Mouse (Mus musculus) embryonic fibroblast, embryonic 13.5 days (primary cell): ENCODE data around the gene Trim40.

ENCODE experiments used
- CTCF ChIP-seq: IDR thresholded peaks from 2 replicates; pipeline ENCODE4 v1.5.1; 2011; ENCODE audit warnings: mild to moderate bottlenecking, control low read depth, low read length, moderate library complexity, borderline replicate concordance; ENCODE audit not compliant: insufficient read depth
- POLR2A ChIP-seq: IDR thresholded peaks from 2 replicates; pipeline ENCODE4 v1.6.1; 2011; ENCODE audit warnings: low read depth, mild to moderate bottlenecking, control low read depth, low read length, moderate library complexity

DNA sequence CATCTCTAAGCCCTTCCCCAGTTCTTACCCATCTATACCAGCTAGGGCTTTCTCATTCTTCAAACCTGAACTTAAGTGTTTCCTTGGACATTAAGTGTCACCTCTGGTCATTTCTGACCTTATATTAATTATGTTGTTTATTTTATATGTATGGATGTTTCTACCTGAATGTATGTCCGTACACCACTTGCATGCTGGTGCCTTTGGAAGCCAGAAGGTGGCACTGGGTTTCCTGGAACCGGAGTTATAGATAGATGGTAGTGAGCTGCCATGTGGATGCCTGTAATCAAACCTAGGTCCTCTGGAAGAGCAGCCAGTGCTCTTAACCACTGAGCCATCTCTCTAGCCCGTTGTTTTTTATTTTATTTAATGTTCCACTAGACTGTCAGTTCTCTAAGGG lies 34.4 kb downstream of the Trim40 start:
- TF ChIP-seq POLR2A (no peak), CTCF (no peak)
